Mouse (Mus musculus): ENCODE results near the gene Gramd1c.

DNA sequence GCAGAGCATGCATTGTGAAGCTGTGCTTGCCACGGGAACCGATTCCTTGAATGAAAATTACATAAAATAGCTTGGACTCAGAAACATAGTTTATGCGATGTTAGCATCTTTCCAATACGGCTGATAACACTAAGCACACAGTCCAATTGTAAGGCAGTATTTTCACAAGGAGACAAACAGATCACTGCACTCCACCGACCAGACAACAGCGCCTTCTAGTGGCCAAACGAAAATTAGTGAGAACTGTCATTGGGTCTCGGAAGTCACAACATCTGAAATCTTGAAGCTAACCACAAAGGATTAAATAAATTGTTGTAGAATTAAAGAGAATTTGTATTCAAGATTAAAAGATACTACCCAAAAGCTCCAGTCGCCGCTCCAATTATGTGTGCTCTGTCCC lies 4.4 kb downstream of the Gramd1c start:
- no peak for TF ChIP-seq POLR2A (IDR thresholded peaks at IDR 0.05; ENCODE audit: insufficient read length, low read depth)
- TF ChIP-seq E2F4 (IDR thresholded peaks at IDR 0.05; ENCODE audit: insufficient read depth), result no peak
- TF ChIP-seq USF1 (IDR thresholded peaks at IDR 0.05; ENCODE audit: low read depth), result no peak
- TF ChIP-seq MYOD1 (IDR thresholded peaks at IDR 0.05; ENCODE audit: control insufficient read depth in 1 of 3, insufficient read length in 2 of 3, low read depth in 2 of 3), result no peak
- TF ChIP-seq MYOG (IDR thresholded peaks at IDR 0.05; ENCODE audit: control insufficient read depth in 1 of 3, insufficient read depth in 1 of 3, insufficient read length in 2 of 3, low read depth in 2 of 3), result no peak
- no peak for TF ChIP-seq TCF3 (IDR thresholded peaks at IDR 0.05; ENCODE audit: insufficient read length, low read depth)
- no peak for TF ChIP-seq POLR2AphosphoS2 (IDR thresholded peaks at IDR 0.05; ENCODE audit: insufficient read length, low read depth)
- no peak for TF ChIP-seq MAX (IDR thresholded peaks at IDR 0.05; ENCODE audit: low read depth)
